Mouse (Mus musculus) 3T3-L1 (cell line): ENCODE measurements at regions not wholly inside any gene's neighbourhood (a gene's known extent, or its start where the extent isn't known, plus 50 kb on each side); places are given as distances from the start of the nearest gene placed in this dataset.

Experiments
- DNase-seq: peaks from one replicate; pipeline ENCODE4 v3.0.0-alpha.2; 2015; ENCODE audit warnings: low read depth, low spot score

- DNase-seq, result no peak
These were observed 55.1 kb upstream of the Smox start for GRCm38 (mm10) chr2:131436149-131436548.

GRCm38 (mm10) chr2:131430474-131430873 lies 60.8 kb upstream of the Smox start:
- no peak for DNase-seq

GRCm38 (mm10) chr2:131428089-131428488 lies 63.2 kb upstream of the Smox start:
- no peak for DNase-seq

- DNase-seq, result peak; percentile 88
These were observed 64.4 kb upstream of the Smox start for GRCm38 (mm10) chr2:131426941-131427340.

- peak; percentile 89 for DNase-seq
These were observed 67.5 kb upstream of the Smox start for GRCm38 (mm10) chr2:131423616-131424320.

DNA sequence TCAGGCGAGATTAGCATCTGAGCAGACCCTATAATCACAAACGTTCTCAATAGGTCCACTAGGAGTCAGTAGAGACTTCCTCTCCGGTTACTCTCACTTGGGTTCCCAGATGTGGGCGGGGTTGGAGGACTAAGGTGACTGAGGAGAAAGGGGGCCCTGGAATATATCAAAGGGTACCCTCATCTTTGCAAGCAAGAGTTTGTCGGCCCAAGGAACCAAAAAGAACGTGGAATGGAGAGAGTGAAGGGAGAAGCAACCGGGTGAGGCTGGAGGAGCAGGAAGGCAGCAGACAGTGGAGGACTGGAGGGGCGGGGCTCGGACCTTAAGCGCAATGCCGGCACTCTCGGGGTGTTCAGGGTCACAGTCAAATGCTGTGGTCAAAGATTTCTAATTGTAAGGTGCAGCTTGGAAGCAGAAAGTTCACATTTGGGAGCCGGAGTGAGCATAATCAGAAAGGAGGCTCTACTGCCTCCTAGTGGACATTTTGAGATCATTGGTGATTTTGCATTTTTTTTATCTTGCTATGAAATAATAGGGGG lies 68.3 kb upstream of the Smox start:
- peak; percentile 92 for DNase-seq

- no peak for DNase-seq
These were observed 65.4 kb upstream of the Rnf24 start for GRCm38 (mm10) chr2:131418130-131418529.

DNA sequence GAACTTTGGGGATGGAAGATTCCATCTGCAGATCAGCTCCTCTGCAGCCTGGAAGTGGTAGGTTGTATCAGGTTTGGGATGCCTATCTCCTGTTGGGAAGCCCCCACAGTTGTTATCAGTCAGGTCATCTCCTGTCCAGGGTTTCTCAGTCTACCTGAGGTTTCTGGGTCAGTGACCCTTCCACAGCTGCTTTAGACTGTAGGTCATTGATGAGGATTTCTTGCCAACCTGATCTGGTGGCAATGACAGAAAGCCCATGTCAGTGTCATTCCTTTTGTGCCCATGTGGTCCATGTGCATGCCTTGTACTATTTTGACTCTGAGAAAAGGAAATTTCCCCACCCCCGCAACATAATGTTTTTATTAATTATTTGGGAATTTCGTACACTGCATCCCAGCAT lies 64.8 kb upstream of the Rnf24 start:
- DNase-seq, result no peak

- peak; percentile 84 for DNase-seq
These were observed 63.8 kb upstream of the Rnf24 start for GRCm38 (mm10) chr2:131416482-131416881.

DNA sequence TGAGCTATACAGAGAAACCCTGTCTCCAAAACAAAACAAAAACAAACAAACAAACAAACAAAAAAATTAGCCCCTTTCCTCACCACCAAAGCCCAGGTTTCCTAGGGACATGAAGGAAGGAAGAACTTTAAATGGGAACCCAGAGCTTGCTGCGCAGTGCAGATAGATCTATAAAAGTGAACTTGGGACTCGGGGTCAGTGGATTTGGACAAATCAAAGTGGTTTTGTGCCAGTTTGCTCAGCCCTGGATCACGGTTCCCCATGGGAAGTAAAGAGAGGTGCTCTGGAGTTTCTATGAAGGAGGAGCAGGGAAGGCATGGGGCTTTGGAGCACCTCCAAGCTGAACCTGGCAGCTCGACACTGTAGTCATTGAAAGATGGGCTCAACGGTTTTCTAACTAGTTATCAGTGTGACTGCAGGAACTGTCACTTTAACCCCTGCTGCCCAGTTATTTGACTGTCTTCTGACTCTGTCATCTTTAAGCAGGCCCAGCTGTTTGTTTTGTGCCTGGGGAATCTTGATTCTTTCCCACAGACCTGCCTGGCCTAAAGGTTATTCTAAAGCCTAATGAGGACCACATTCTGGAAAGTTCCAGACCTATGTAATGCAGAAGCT lies 58.3 kb upstream of the Rnf24 start:
- DNase-seq, result no peak

DNA sequence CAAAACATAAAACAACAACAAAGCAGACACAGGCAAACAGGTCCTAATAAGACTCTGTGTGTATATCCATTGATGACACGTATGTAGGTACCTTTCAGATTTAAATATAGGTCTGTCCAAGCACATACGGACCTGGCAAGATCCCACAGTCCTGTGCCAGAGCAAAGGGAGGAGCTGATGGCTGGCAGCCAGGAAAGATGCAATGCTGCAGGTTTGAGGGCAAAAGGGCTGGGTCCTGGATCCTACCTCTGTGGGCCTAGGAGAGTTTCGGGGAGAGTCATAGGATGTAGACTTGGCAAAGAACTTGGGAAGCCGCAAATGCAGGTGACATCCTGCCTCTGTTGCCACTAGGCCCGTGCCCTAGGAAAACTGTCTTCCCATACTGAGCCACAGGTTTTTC lies 54.6 kb upstream of the Rnf24 start:
- no peak for DNase-seq

- DNase-seq, result peak; percentile 41
These were observed 51.5 kb upstream of the Rnf24 start for GRCm38 (mm10) chr2:131404218-131404555.

DNA sequence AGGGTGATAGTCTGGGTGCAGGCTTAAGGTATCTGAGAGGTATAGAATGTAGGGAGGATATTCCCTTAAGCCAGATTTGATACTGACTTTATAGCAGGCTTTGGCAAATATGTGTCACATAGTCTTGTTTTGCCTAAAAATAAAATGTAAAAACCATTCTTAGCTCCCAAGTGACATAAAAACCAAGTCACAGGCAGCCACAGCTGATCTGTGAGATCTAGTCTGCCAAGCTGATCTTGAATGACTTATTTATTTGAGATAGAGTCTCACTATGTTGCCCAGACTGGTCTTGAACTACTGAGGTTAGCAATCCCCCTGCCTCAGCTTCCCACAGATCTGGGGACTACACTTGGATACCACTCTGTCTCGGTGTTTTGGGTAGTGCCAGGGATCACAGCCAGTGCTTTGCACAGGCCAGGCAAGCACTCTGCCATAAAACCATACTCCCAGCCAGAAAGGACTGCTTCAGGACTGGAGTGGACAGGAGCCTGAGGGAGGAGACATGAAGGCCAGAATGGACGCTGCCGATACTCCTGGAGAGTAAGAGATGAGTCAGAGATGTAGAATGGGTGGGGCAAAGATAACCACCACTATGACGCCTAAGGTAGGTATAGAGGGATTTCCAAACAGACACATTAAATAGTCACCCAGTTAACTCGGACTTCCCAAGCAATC lies 51.0 kb upstream of the Rnf24 start:
- DNase-seq, result peak; percentile 72
